Mouse (Mus musculus) embryonic facial prominence, embryonic 10.5 days (tissue): ENCODE measurements around the gene AU040320. TPM values are rescaled to one million over a fixed set of nuclear protein-coding genes. Genes with fewer than 3 reads are reported as not detected.

ENCODE experiments used
- DNase-seq: peaks from one replicate; pipeline ENCODE4 v3.0.0-alpha.2; 2017; ENCODE audit warnings: low spot score
- H3K27ac ChIP-seq: fragments of 300-500 bp; sonication (generic); replicated peaks from 2 replicates; pipeline ENCODE4 v1.5.1; 2016; ENCODE audit warnings: mild to moderate bottlenecking
- H3K27me3 ChIP-seq: fragments of 300-500 bp; sonication (generic); replicated peaks from 2 replicates; pipeline ENCODE4 v1.6.1; 2016; ENCODE audit warnings: low read depth, mild to moderate bottlenecking; ENCODE audit not compliant: poor library complexity, severe bottlenecking
- H3K36me3 ChIP-seq: fragments of 300-500 bp; sonication (generic); replicated peaks from 2 replicates; pipeline ENCODE4 v1.6.1; 2016; ENCODE audit warnings: mild to moderate bottlenecking, moderate library complexity
- H3K4me1 ChIP-seq: fragments of 300-500 bp; sonication (generic); 2 replicates; pipeline ENCODE4 v1.6.1; 2016
- H3K4me3 ChIP-seq: fragments of 300-500 bp; sonication (generic); 2 replicates; pipeline ENCODE4 v1.5.1; 2016; ENCODE audit warnings: mild to moderate bottlenecking, moderate library complexity
- H3K9me3 ChIP-seq: fragments of 300-500 bp; sonication (generic); 2 replicates; pipeline ENCODE4 v1.6.1; 2016; ENCODE audit warnings: mild to moderate bottlenecking
- WGBS: fragments of 180-500 bp; shearing (Covaris S2); methylation state at CpG from one replicate; pipeline ENCODE4 v1.1.7; 2016; 5-methylcytosine and 5-hydroxymethylcytosine counted together
- polyA plus RNA-seq: library from polyadenylated mRNA; unstranded; fragments of >200 nt; fragmentation: Nextera tagmentation; extraction: Ambion mirVana; gene quantifications from 2 replicates; pipeline ENCODE4 v1.2.1, GENCODE M21; 2016

Gene AU040320
- polyA plus RNA-seq, 1 experiment from 2014 or later: 19.3 TPM

- Histone ChIP-seq H3K27ac (no peak overlapping the region), H3K27me3 (peaks cover 69% of the 10 kb centered on the region)
- WGBS: 6% methylated on average over 12 of the region's 12 CpGs
Observed at GRCm38 (mm10) chr4:126741448-126741847, 11.9 kb upstream of the AU040320 start.

DNA sequence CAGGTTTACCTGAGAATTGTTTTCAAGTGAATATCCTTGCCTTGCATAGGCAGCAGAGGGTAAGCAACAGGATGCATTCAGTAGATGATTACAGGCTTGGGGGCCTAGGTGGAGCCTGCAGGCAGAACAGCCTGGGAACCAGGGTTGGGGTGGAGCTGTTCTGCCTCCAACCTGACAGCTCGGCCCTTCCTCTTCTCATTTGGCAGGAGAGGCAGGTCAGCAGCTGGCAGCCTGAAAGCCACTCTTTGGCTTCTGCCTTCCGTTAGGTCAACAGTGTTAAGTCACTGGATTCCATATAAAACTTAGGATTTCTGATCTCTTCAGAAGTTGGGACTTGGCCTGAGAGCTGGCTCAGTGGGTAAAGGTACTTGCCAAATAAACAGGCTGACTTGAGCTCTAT is 10.4 kb upstream of the AU040320 start:
- Histone ChIP-seq H3K9me3 (no peaks in the 10 kb centered on the region), H3K27me3 (peaks cover 53% of the 10 kb centered on the region), H3K27ac (no peak overlapping the region), H3K4me1 (peaks cover 29% of the 10 kb centered on the region), H3K36me3 (peaks cover 46% of the 10 kb centered on the region), H3K4me3 (no peak overlapping the region)
- DNase-seq: no peak
- 53% methylated on average over 2 of the region's 2 CpGs for WGBS

More at GRCm38 (mm10) chr4:126741448-126741847, 11.9 kb upstream of the AU040320 start:
- no peak overlapping the region for H3K4me3 ChIP-seq
- H3K36me3 ChIP-seq: peaks cover 30% of the 10 kb centered on the region
- peak; percentile 86 for DNase-seq
- H3K4me1 ChIP-seq: peaks cover 29% of the 10 kb centered on the region
- no peaks in the 10 kb centered on the region for H3K9me3 ChIP-seq

GRCm38 (mm10) chr4:126743713-126744112 is 9.6 kb upstream of the AU040320 start:
- DNase-seq: peak; percentile 53
- Histone ChIP-seq H3K4me1 (peaks cover 29% of the 10 kb centered on the region), H3K36me3 (peaks cover 53% of the 10 kb centered on the region), H3K27me3 (peaks cover 46% of the 10 kb centered on the region), H3K27ac (no peak overlapping the region), H3K9me3 (no peaks in the 10 kb centered on the region), H3K4me3 (no peak overlapping the region)
- WGBS: 5% methylated on average over 11 of the region's 11 CpGs

GRCm38 (mm10) chr4:126744831-126745230 is 8.5 kb upstream of the AU040320 start:
- H3K4me1 ChIP-seq: peaks cover 31% of the 10 kb centered on the region
- H3K27me3 ChIP-seq: peaks cover 35% of the 10 kb centered on the region
- no peak for DNase-seq
- no peaks in the 10 kb centered on the region for H3K9me3 ChIP-seq
- H3K4me3 ChIP-seq: no peak overlapping the region
- H3K27ac ChIP-seq: no peak overlapping the region
- H3K36me3 ChIP-seq: peaks cover 64% of the 10 kb centered on the region
- 90% methylated on average over 14 of the region's 14 CpGs for WGBS

DNA sequence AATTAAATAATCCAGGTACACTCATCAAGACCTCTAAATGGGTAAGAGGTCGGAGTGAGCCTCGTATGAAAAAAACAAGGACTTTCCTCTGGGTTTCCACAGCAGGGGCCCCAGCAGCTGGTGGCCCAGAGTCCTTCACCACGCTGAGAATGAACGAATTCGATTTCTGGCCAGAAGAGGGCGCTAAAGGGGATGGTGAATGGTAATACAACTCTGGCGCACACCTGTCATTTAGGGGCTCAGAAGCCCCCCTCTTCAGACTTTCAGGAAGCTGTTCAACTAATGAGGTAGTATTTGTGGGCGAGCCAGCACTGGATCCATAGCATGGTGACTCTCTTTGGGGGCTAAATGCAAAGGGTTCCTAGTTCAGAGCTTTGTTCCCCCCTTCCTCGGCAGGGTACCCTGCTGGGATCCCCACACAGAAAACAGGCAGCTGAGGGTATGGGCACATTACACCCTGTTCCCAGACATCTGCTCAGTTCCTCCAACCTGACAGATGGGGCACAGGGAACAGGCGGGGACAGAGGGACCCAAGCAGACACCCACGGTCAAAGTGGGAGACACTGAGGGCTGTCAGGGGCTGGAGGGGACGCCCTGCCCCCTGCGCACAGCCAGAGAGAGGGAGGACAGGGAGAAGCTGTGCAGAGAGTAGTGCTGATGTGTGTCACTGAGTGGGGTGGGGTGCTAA is 7.7 kb upstream of the AU040320 start:
- Histone ChIP-seq H3K4me1 (peaks cover 32% of the 10 kb centered on the region), H3K9me3 (no peaks in the 10 kb centered on the region), H3K27ac (no peak overlapping the region), H3K36me3 (peaks cover 72% of the 10 kb centered on the region), H3K27me3 (peaks cover 29% of the 10 kb centered on the region), H3K4me3 (no peak overlapping the region)
- peak; percentile 66 for DNase-seq
- 41% methylated on average over 13 of the region's 13 CpGs for WGBS

- no peak for DNase-seq
- Histone ChIP-seq H3K4me1 (peaks cover 38% of the 10 kb centered on the region), H3K27me3 (peaks cover 29% of the 10 kb centered on the region), H3K9me3 (no peaks in the 10 kb centered on the region), H3K27ac (no peak overlapping the region), H3K4me3 (no peak overlapping the region), H3K36me3 (peaks cover 79% of the 10 kb centered on the region)
- WGBS: 84% methylated on average over 10 of the region's 10 CpGs
Observed at GRCm38 (mm10) chr4:126746194-126746840, 7.0 kb upstream of the AU040320 start.

- H3K4me1 ChIP-seq: peaks cover 49% of the 10 kb centered on the region
- no peaks in the 10 kb centered on the region for H3K9me3 ChIP-seq
- no peak overlapping the region for H3K27ac ChIP-seq
- DNase-seq: peak; percentile 6
- no peak overlapping the region for H3K4me3 ChIP-seq
- H3K36me3 ChIP-seq: peaks cover 79% of the 10 kb centered on the region
- WGBS: 94% methylated on average over 8 of the region's 8 CpGs
- peaks cover 16% of the 10 kb centered on the region; the same call in 1 of the 2 replicates for H3K27me3 ChIP-seq
Observed at GRCm38 (mm10) chr4:126748381-126748780, 5.0 kb upstream of the AU040320 start.

DNA sequence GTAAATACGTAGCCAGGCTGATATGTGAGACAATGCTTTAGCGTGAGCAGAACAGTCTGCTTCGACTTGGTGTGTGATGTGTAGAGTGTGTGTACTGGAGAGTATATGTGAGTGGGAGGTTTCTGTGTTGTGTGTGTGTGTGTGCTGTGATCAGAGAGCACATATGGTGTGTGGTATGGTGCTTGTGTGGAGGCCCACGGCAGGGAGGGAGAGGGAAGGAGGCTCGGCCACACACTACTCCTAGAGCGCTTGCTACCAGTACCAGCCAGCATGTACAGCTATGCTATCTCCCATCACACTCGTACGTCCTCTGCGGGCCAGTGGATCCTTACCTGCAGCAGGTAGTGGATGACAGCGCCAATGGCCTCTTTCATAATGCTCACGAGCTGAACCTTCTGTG is 3.8 kb upstream of the AU040320 start:
- H3K9me3 ChIP-seq: no peaks in the 10 kb centered on the region
- DNase-seq: peak; percentile 6
- H3K4me3 ChIP-seq: no peak overlapping the region
- peaks cover 44% of the 10 kb centered on the region for H3K4me1 ChIP-seq
- H3K27ac ChIP-seq: no peak overlapping the region
- peaks cover 67% of the 10 kb centered on the region for H3K36me3 ChIP-seq
- 0 out of 2 replicates have a peak, but pooled peaks cover 4% of the 10 kb centered on the region for H3K27me3 ChIP-seq
- WGBS: 92% methylated on average over 11 of the region's 11 CpGs

GRCm38 (mm10) chr4:126750046-126750683 is 3.2 kb upstream of the AU040320 start:
- no peaks in the 10 kb centered on the region for H3K27me3 ChIP-seq
- H3K36me3 ChIP-seq: peaks cover 61% of the 10 kb centered on the region
- peak overlapping the region; percentile 11; the same call in 1 of the 2 replicates for H3K4me3 ChIP-seq
- WGBS: 93% methylated on average over 26 of the region's 26 CpGs
- H3K9me3 ChIP-seq: no peaks in the 10 kb centered on the region
- H3K27ac ChIP-seq: no peak overlapping the region
- H3K4me1 ChIP-seq: peaks cover 47% of the 10 kb centered on the region
- DNase-seq: no peak

GRCm38 (mm10) chr4:126750863-126751555 is 2.3 kb upstream of the AU040320 start:
- DNase-seq: no peak
- H3K36me3 ChIP-seq: peaks cover 53% of the 10 kb centered on the region
- H3K27ac ChIP-seq: no peak overlapping the region
- 83% methylated on average over 8 of the region's 8 CpGs for WGBS
- no peaks in the 10 kb centered on the region for H3K27me3 ChIP-seq
- peak overlapping the region; percentile 89 for H3K4me3 ChIP-seq
- H3K4me1 ChIP-seq: peaks cover 45% of the 10 kb centered on the region
- H3K9me3 ChIP-seq: no peaks in the 10 kb centered on the region

DNA sequence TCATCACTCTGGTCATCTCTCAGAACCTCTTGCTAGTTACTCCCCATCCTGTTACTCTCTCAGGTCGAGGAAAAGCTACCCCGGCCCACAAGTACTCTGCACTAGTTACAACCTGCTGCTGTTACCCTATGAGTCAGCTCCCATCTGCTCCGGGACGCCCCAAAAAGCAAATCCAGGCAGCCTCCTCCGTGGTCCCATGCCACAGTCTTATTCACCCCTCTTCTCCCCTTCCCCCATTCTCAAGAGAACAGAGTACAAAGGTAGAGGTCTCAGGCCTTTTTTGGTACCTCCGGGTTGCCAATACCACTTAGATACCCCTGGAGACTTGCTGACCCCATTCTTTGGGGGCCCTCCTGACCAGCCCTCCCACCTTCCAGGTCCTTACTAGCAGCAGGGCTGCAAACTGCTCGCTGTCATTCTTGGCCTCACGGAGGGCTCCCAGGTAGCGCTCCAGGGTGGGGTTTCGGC is 1.8 kb upstream of the AU040320 start:
- peaks cover 45% of the 10 kb centered on the region for H3K4me1 ChIP-seq

DNA sequence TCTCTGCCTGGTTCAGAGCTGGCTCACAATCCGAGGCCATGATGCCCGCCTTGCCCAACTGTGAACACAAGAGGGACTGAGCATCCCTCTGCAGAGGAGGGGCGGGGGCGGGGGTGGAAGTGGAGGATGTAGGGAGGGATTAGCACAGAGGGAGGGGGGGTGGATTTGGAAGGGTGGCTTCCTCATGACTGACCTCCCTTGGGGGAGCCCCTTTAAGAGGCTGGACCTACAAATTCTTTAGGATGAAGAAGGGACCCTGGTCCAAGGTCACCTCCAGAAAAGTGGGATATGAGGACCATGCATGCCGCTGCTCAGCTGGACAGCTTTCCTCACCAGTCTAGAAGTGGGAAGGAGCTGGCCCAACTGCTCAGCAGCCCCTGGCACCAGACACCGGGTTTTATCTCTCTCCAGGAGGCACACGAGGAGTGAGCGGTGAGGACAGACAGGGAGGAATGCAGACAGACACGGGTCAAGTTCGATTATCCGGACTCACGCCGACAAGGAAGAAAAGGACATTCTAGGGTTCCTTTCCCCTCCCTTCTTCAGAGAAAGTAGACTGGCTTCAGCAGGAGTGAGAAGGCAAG is 1.2 kb upstream of the AU040320 start:
- peaks cover 45% of the 10 kb centered on the region for H3K4me1 ChIP-seq
- H3K9me3 ChIP-seq: no peaks in the 10 kb centered on the region
- H3K27ac ChIP-seq: peak overlapping the region; percentile 95
- H3K27me3 ChIP-seq: no peaks in the 10 kb centered on the region
- WGBS: 4% methylated on average over 13 of the region's 13 CpGs
- peak overlapping the region; percentile 89 for H3K4me3 ChIP-seq
- peaks cover 46% of the 10 kb centered on the region for H3K36me3 ChIP-seq
- peak; percentile 34 for DNase-seq

More for the DNA sequence above, 1.8 kb upstream of the AU040320 start:
- Histone ChIP-seq H3K9me3 (no peaks in the 10 kb centered on the region), H3K36me3 (peaks cover 47% of the 10 kb centered on the region), H3K27me3 (no peaks in the 10 kb centered on the region), H3K27ac (peak overlapping the region; percentile 95; the same call in 1 of the 2 replicates), H3K4me3 (peak overlapping the region; percentile 89)
- 57% methylated on average over 10 of the region's 10 CpGs for WGBS
- DNase-seq: no peak
